Mouse (Mus musculus) heart, embryonic 13.5 days (tissue): Measurements from ENCODE around the gene Irf2bp1. TPM values are rescaled to one million over a fixed set of nuclear protein-coding genes. Genes with fewer than 3 reads are reported as not detected.

Experiments
- ATAC-seq: fragments of 200-750 bp; cut with Nextera tagmentation; 2 replicates; pipeline ENCODE4 v1.8.0; 2017; ENCODE audit warnings: moderate TSS enrichment; ENCODE audit not compliant: insufficient number of reproducible peaks, low FRiP score, low TSS enrichment; ENCODE audit errors: extremely low read depth
- H3K27ac ChIP-seq: fragments of 300-500 bp; sonication (generic); replicated peaks from 2 replicates; pipeline ENCODE4 v1.5.1; 2015; ENCODE audit warnings: moderate library complexity, mild to moderate bottlenecking, inconsistent platforms
- H3K27me3 ChIP-seq: fragments of 300-500 bp; sonication (generic); replicated peaks from 2 replicates; pipeline ENCODE4 v1.6.1; 2015; ENCODE audit warnings: mild to moderate bottlenecking, inconsistent platforms
- H3K36me3 ChIP-seq: fragments of 300-500 bp; sonication (generic); 2 replicates; pipeline ENCODE4 v1.6.1; 2015; ENCODE audit warnings: mild to moderate bottlenecking, inconsistent platforms
- H3K4me1 ChIP-seq: fragments of 300-500 bp; sonication (generic); 2 replicates; pipeline ENCODE4 v1.6.1; 2015; ENCODE audit warnings: inconsistent platforms
- H3K4me2 ChIP-seq: fragments of 300-500 bp; sonication (generic); 2 replicates; pipeline ENCODE4 v1.6.1; 2015; ENCODE audit warnings: inconsistent platforms, mild to moderate bottlenecking, moderate library complexity
- H3K4me3 ChIP-seq: fragments of 300-500 bp; sonication (generic); 2 replicates; pipeline ENCODE4 v1.5.1; 2015; ENCODE audit warnings: moderate library complexity, mild to moderate bottlenecking, inconsistent platforms
- H3K9ac ChIP-seq: fragments of 300-500 bp; sonication (generic); 2 replicates; pipeline ENCODE4 v1.6.1; 2015; ENCODE audit warnings: inconsistent platforms, mild to moderate bottlenecking, moderate library complexity
- H3K9me3 ChIP-seq: fragments of 300-500 bp; sonication (generic); 2 replicates; pipeline ENCODE4 v1.6.1; 2016; ENCODE audit warnings: inconsistent platforms
- WGBS: fragments of 180-500 bp; shearing (Covaris S2); methylation state at CpG from one replicate; pipeline ENCODE4 v1.1.7; 2015; ENCODE audit warnings: mixed read lengths; 5-methylcytosine and 5-hydroxymethylcytosine counted together
- polyA plus RNA-seq: library from polyadenylated mRNA; unstranded; fragments of >200 nt; fragmentation: Nextera tagmentation; extraction: Ambion mirVana; gene quantifications from 2 replicates; pipeline ENCODE4 v1.2.1, GENCODE M21; 2015

Irf2bp1 gene
- polyA plus RNA-seq, result 12.4 and 12.7 TPM in 2 replicates

- H3K4me2 ChIP-seq, result peak within 1 kb of the TSS; percentile 98
- peaks cover 26% of the 10 kb centered on the region for H3K36me3 ChIP-seq
- H3K27me3 ChIP-seq, result no peaks in the 10 kb centered on the region
- peaks cover 67% of the 10 kb centered on the region for H3K4me1 ChIP-seq
- under 1% methylated on average over 64 of the region's 90 CpGs for WGBS
- ATAC-seq, result peak; percentile 62
- peak within 1 kb of the TSS; percentile 90 for H3K27ac ChIP-seq
- H3K9ac ChIP-seq, result peak within 1 kb of the TSS; percentile 91
- H3K4me3 ChIP-seq, result peak within 1 kb of the TSS; percentile 82
- no peaks in the 10 kb centered on the region for H3K9me3 ChIP-seq
These were observed at the start of gene Irf2bp1 for GRCm38 (mm10) chr7:19003902-19004630. Gene Irf2bp1 (plus strand): TSS chr7:19004044.

- Histone ChIP-seq H3K4me1 (peaks cover 31% of the 10 kb centered on the region), H3K4me2 (peak overlapping the region; percentile 90), H3K27ac (peak overlapping the region; percentile 66), H3K4me3 (peak overlapping the region; percentile 62), H3K9ac (peak overlapping the region; percentile 81), H3K27me3 (peaks cover 74% of the 10 kb centered on the region), H3K36me3 (no peaks in the 10 kb centered on the region), H3K9me3 (no peaks in the 10 kb centered on the region)
- peak; percentile 37; the same call in 1 of the 2 replicates for ATAC-seq
- WGBS, result under 1% methylated on average over 102 of the region's 107 CpGs
These were observed 46.1 kb upstream of the Irf2bp1 start for GRCm38 (mm10) chr7:18957569-18958383.

- H3K27me3 ChIP-seq, result peaks cover 80% of the 10 kb centered on the region
- ATAC-seq, result no peak
- H3K36me3 ChIP-seq, result no peaks in the 10 kb centered on the region
- peak overlapping the region; percentile 62 for H3K4me3 ChIP-seq
- WGBS, result under 1% methylated on average over 21 of the region's 21 CpGs
- peak overlapping the region; percentile 81 for H3K9ac ChIP-seq
- no peaks in the 10 kb centered on the region for H3K9me3 ChIP-seq
- peaks cover 37% of the 10 kb centered on the region for H3K4me1 ChIP-seq
- peak overlapping the region; percentile 90 for H3K4me2 ChIP-seq
- peak overlapping the region; percentile 66 for H3K27ac ChIP-seq
These were observed 45.5 kb upstream of the Irf2bp1 start for GRCm38 (mm10) chr7:18958384-18958766.

GRCm38 (mm10) chr7:18959446-18959845 lies 44.4 kb upstream of the Irf2bp1 start:
- Histone ChIP-seq H3K4me1 (peaks cover 41% of the 10 kb centered on the region), H3K36me3 (no peaks in the 10 kb centered on the region), H3K9ac (no peak overlapping the region), H3K4me3 (0 out of 2 replicates have a peak overlapping the region, but pooled peaks have one; percentile 62), H3K27ac (peak overlapping the region; percentile 66; the same call in 1 of the 2 replicates), H3K9me3 (no peaks in the 10 kb centered on the region), H3K27me3 (peaks cover 90% of the 10 kb centered on the region), H3K4me2 (peak overlapping the region; percentile 90; the same call in 1 of the 2 replicates)
- no peak for ATAC-seq
- 35% methylated on average over 8 of the region's 8 CpGs for WGBS

GRCm38 (mm10) chr7:18962171-18962792 lies 41.6 kb upstream of the Irf2bp1 start:
- Histone ChIP-seq H3K9me3 (no peaks in the 10 kb centered on the region), H3K9ac (peak overlapping the region; percentile 6; the same call in 1 of the 2 replicates), H3K27me3 (peaks cover 98% of the 10 kb centered on the region), H3K27ac (no peak overlapping the region), H3K4me2 (peak overlapping the region; percentile 57), H3K4me3 (peak overlapping the region; percentile 26), H3K36me3 (no peaks in the 10 kb centered on the region), H3K4me1 (peaks cover 39% of the 10 kb centered on the region)
- 2% methylated on average over 17 of the region's 17 CpGs for WGBS
- no peak for ATAC-seq

GRCm38 (mm10) chr7:18962795-18963194 lies 41.0 kb upstream of the Irf2bp1 start:
- no peaks in the 10 kb centered on the region for H3K9me3 ChIP-seq
- peaks cover 94% of the 10 kb centered on the region for H3K27me3 ChIP-seq
- no peak for ATAC-seq
- peaks cover 34% of the 10 kb centered on the region for H3K4me1 ChIP-seq
- no peaks in the 10 kb centered on the region for H3K36me3 ChIP-seq
- peak overlapping the region; percentile 6; the same call in 1 of the 2 replicates for H3K9ac ChIP-seq
- H3K4me3 ChIP-seq, result peak overlapping the region; percentile 26
- 2% methylated on average over 20 of the region's 20 CpGs for WGBS
- no peak overlapping the region for H3K27ac ChIP-seq
- peak overlapping the region; percentile 57 for H3K4me2 ChIP-seq

- H3K36me3 ChIP-seq, result no peaks in the 10 kb centered on the region
- no peak overlapping the region for H3K9ac ChIP-seq
- ATAC-seq, result no peak
- H3K4me1 ChIP-seq, result peaks cover 32% of the 10 kb centered on the region
- 1% methylated on average over 19 of the region's 19 CpGs for WGBS
- H3K4me3 ChIP-seq, result no peak overlapping the region
- H3K27me3 ChIP-seq, result peaks cover 92% of the 10 kb centered on the region
- H3K9me3 ChIP-seq, result no peaks in the 10 kb centered on the region
- H3K27ac ChIP-seq, result no peak overlapping the region
- 0 out of 2 replicates have a peak overlapping the region, but pooled peaks have one; percentile 57 for H3K4me2 ChIP-seq
These were observed 40.5 kb upstream of the Irf2bp1 start for GRCm38 (mm10) chr7:18963294-18963843.

- peaks cover 73% of the 10 kb centered on the region for H3K27me3 ChIP-seq
- WGBS, result 69% methylated on average over 5 of the region's 5 CpGs
- H3K4me2 ChIP-seq, result no peak overlapping the region
- H3K9ac ChIP-seq, result no peak overlapping the region
- no peak overlapping the region for H3K4me3 ChIP-seq
- H3K4me1 ChIP-seq, result peaks cover 28% of the 10 kb centered on the region
- no peaks in the 10 kb centered on the region for H3K36me3 ChIP-seq
- ATAC-seq, result no peak
- no peaks in the 10 kb centered on the region for H3K9me3 ChIP-seq
- no peak overlapping the region for H3K27ac ChIP-seq
These were observed 38.5 kb upstream of the Irf2bp1 start for GRCm38 (mm10) chr7:18965312-18965711.

GRCm38 (mm10) chr7:18967603-18968002 lies 36.2 kb upstream of the Irf2bp1 start:
- ATAC-seq, result no peak
- Histone ChIP-seq H3K4me3 (no peak overlapping the region), H3K4me2 (no peak overlapping the region), H3K27me3 (peaks cover 50% of the 10 kb centered on the region), H3K9me3 (no peaks in the 10 kb centered on the region), H3K36me3 (no peaks in the 10 kb centered on the region), H3K27ac (no peak overlapping the region), H3K4me1 (peaks cover 12% of the 10 kb centered on the region), H3K9ac (no peak overlapping the region)
- WGBS, result 12% methylated on average over 8 of the region's 8 CpGs

GRCm38 (mm10) chr7:18970956-18971355 lies 32.9 kb upstream of the Irf2bp1 start:
- Histone ChIP-seq H3K4me1 (no peaks in the 10 kb centered on the region), H3K9ac (no peak overlapping the region), H3K27me3 (peaks cover 31% of the 10 kb centered on the region), H3K9me3 (no peaks in the 10 kb centered on the region), H3K4me2 (no peak overlapping the region), H3K36me3 (no peaks in the 10 kb centered on the region), H3K4me3 (no peak overlapping the region), H3K27ac (no peak overlapping the region)
- 78% methylated on average over 3 of the region's 3 CpGs for WGBS
- ATAC-seq, result no peak

GRCm38 (mm10) chr7:18978381-18978780 lies 25.5 kb upstream of the Irf2bp1 start:
- Histone ChIP-seq H3K4me1 (no peaks in the 10 kb centered on the region), H3K27me3 (peaks cover 15% of the 10 kb centered on the region; the same call in 1 of the 2 replicates), H3K4me2 (no peak overlapping the region), H3K27ac (no peak overlapping the region), H3K4me3 (no peak overlapping the region), H3K9ac (no peak overlapping the region), H3K36me3 (no peaks in the 10 kb centered on the region), H3K9me3 (no peaks in the 10 kb centered on the region)
- ATAC-seq, result no peak
- WGBS, result 86% methylated on average over 9 of the region's 9 CpGs
